Mouse (Mus musculus): ENCODE results near the gene Birc5. TPM values are rescaled to one million over a fixed set of nuclear protein-coding genes. Genes with fewer than 3 reads are reported as not detected.

Gene Birc5
- polyA plus RNA-seq, 1 experiment: 60.7 TPM

GRCm38 (mm10) chr11:117882208-117882607 is 33.2 kb downstream of the Birc5 start:
- H3K36me3 ChIP-seq (ENCODE audit: control insufficient read depth, insufficient read depth): no peaks in the 10 kb centered on the region
- no peak overlapping the region for H3K4me3 ChIP-seq
- H3ac ChIP-seq (ENCODE audit: control insufficient read depth, insufficient read length): no peak overlapping the region
- no peak for TF ChIP-seq POLR2AphosphoS2 (IDR thresholded peaks at IDR 0.05; ENCODE audit: insufficient read length, low read depth)
- TF ChIP-seq E2F4 (IDR thresholded peaks at IDR 0.05; ENCODE audit: insufficient read depth): no peak
- H3K4me2 ChIP-seq (ENCODE audit: low read depth): no peak overlapping the region
- no peaks in the 10 kb centered on the region for H3K27me3 ChIP-seq (ENCODE audit: control insufficient read depth, insufficient read depth, insufficient read length)
- H3K79me2 ChIP-seq (ENCODE audit: control insufficient read depth, insufficient read depth): no peaks in the 10 kb centered on the region

- Histone ChIP-seq H3ac (ENCODE audit: control insufficient read depth, insufficient read length) (no peak overlapping the region), H3K36me3 (ENCODE audit: control insufficient read depth, insufficient read depth) (no peaks in the 10 kb centered on the region), H3K79me2 (ENCODE audit: control insufficient read depth, insufficient read depth) (no peaks in the 10 kb centered on the region), H3K4me3 (no peak overlapping the region), H3K27me3 (ENCODE audit: control insufficient read depth, insufficient read depth, insufficient read length) (no peaks in the 10 kb centered on the region), H3K4me2 (ENCODE audit: low read depth) (no peak overlapping the region)
- TF ChIP-seq SRF (IDR thresholded peaks at IDR 0.05; ENCODE audit: control insufficient read depth, insufficient read length, low read depth): no peak
- no peak for TF ChIP-seq MYOD1 (IDR thresholded peaks at IDR 0.05; ENCODE audit: control insufficient read depth in 1 of 3, insufficient read length in 2 of 3, low read depth in 2 of 3)
- no peak for TF ChIP-seq USF1 (IDR thresholded peaks at IDR 0.05; ENCODE audit: low read depth)
- TF ChIP-seq E2F4 (IDR thresholded peaks at IDR 0.05; ENCODE audit: insufficient read depth): no peak
- TF ChIP-seq POLR2AphosphoS2 (IDR thresholded peaks at IDR 0.05; ENCODE audit: insufficient read length, low read depth): no peak
- TF ChIP-seq TCF12 (IDR thresholded peaks at IDR 0.05; ENCODE audit: insufficient read depth, poor library complexity, severe bottlenecking): no peak
- no peak for TF ChIP-seq MAX (IDR thresholded peaks at IDR 0.05; ENCODE audit: low read depth)
- no peak for TF ChIP-seq MYOG (IDR thresholded peaks at IDR 0.05; ENCODE audit: control insufficient read depth in 1 of 3, insufficient read depth in 1 of 3, insufficient read length in 2 of 3, low read depth in 2 of 3)
- no peak for TF ChIP-seq TCF3 (IDR thresholded peaks at IDR 0.05; ENCODE audit: insufficient read length, low read depth)
- TF ChIP-seq CEBPB (IDR thresholded peaks at IDR 0.05; ENCODE audit: insufficient read depth, poor library complexity, severe bottlenecking): no peak
- TF ChIP-seq POLR2A (IDR thresholded peaks at IDR 0.05; ENCODE audit: insufficient read length, low read depth): no peak
These were observed 36.9 kb downstream of the Birc5 start for GRCm38 (mm10) chr11:117886000-117886399.

GRCm38 (mm10) chr11:117888168-117888852 is 39.3 kb downstream of the Birc5 start:
- no peaks in the 10 kb centered on the region for H3K79me2 ChIP-seq (ENCODE audit: control insufficient read depth, insufficient read depth)
- H3ac ChIP-seq (ENCODE audit: control insufficient read depth, insufficient read length): no peak overlapping the region
- H3K4me3 ChIP-seq: no peak overlapping the region
- H3K27me3 ChIP-seq (ENCODE audit: control insufficient read depth, insufficient read depth, insufficient read length): no peaks in the 10 kb centered on the region
- H3K4me2 ChIP-seq (ENCODE audit: low read depth): peak overlapping the region; percentile 22
- TF ChIP-seq MYOD1 (IDR thresholded peaks at IDR 0.05; ENCODE audit: control insufficient read depth in 1 of 3, insufficient read length in 2 of 3, low read depth in 2 of 3): peak in 1 of 3 experiments; percentile 49
- no peak for TF ChIP-seq POLR2AphosphoS2 (IDR thresholded peaks at IDR 0.05; ENCODE audit: insufficient read length, low read depth)
- peak in 1 of 3 experiments; percentile 34 for TF ChIP-seq MYOG (IDR thresholded peaks at IDR 0.05; ENCODE audit: control insufficient read depth in 1 of 3, insufficient read depth in 1 of 3, insufficient read length in 2 of 3, low read depth in 2 of 3)
- no peaks in the 10 kb centered on the region for H3K36me3 ChIP-seq (ENCODE audit: control insufficient read depth, insufficient read depth)

GRCm38 (mm10) chr11:117888853-117889822 is 40.1 kb downstream of the Birc5 start:
- no peaks in the 10 kb centered on the region for H3K27me3 ChIP-seq (ENCODE audit: control insufficient read depth, insufficient read depth, insufficient read length)
- no peak for TF ChIP-seq TCF3 (IDR thresholded peaks at IDR 0.05; ENCODE audit: insufficient read length, low read depth)
- TF ChIP-seq MYOG (IDR thresholded peaks at IDR 0.05; ENCODE audit: control insufficient read depth in 1 of 3, insufficient read depth in 1 of 3, insufficient read length in 2 of 3, low read depth in 2 of 3): peak in 1 of 3 experiments; percentile 80
- TF ChIP-seq POLR2AphosphoS2 (IDR thresholded peaks at IDR 0.05; ENCODE audit: insufficient read length, low read depth): no peak
- TF ChIP-seq MYOD1 (IDR thresholded peaks at IDR 0.05; ENCODE audit: control insufficient read depth in 1 of 3, insufficient read length in 2 of 3, low read depth in 2 of 3): peak in 2 of 3 experiments; percentile 28 to 59
- TF ChIP-seq SRF (IDR thresholded peaks at IDR 0.05; ENCODE audit: control insufficient read depth, insufficient read length, low read depth): no peak
- no peak for TF ChIP-seq E2F4 (IDR thresholded peaks at IDR 0.05; ENCODE audit: insufficient read depth)
- peak overlapping the region; percentile 22 for H3K4me2 ChIP-seq (ENCODE audit: low read depth)
- H3ac ChIP-seq (ENCODE audit: control insufficient read depth, insufficient read length): no peak overlapping the region
- no peak overlapping the region for H3K4me3 ChIP-seq
- no peaks in the 10 kb centered on the region for H3K36me3 ChIP-seq (ENCODE audit: control insufficient read depth, insufficient read depth)
- H3K79me2 ChIP-seq (ENCODE audit: control insufficient read depth, insufficient read depth): no peaks in the 10 kb centered on the region

- no peaks in the 10 kb centered on the region for H3K27me3 ChIP-seq (ENCODE audit: control insufficient read depth, insufficient read depth, insufficient read length)
- no peak for TF ChIP-seq TCF12 (IDR thresholded peaks at IDR 0.05; ENCODE audit: insufficient read depth, poor library complexity, severe bottlenecking)
- no peak for TF ChIP-seq E2F4 (IDR thresholded peaks at IDR 0.05; ENCODE audit: insufficient read depth)
- no peak overlapping the region for H3K4me3 ChIP-seq
- H3ac ChIP-seq (ENCODE audit: control insufficient read depth, insufficient read length): no peak overlapping the region
- no peak overlapping the region for H3K4me2 ChIP-seq (ENCODE audit: low read depth)
- no peaks in the 10 kb centered on the region for H3K79me2 ChIP-seq (ENCODE audit: control insufficient read depth, insufficient read depth)
- no peaks in the 10 kb centered on the region for H3K36me3 ChIP-seq (ENCODE audit: control insufficient read depth, insufficient read depth)
These were observed 40.9 kb downstream of the Birc5 start for GRCm38 (mm10) chr11:117889887-117890340.
